ENCODE assay signal across 8 mouse cellular contexts in genomic region chr7:141172116-141173006, GRCm38 (mm10). TPM values are rescaled to one million over a fixed set of nuclear protein-coding genes. Genes with fewer than 3 reads are reported as not detected.
DNase-seq lines count a peak whose midpoint lies in the region; ATAC-seq and TF ChIP-seq lines count a peak whose summit lies in the region.

Rnh1 (minus strand) TSS chr7:141172857.

- ATAC-seq in embryonic facial prominence, embryonic 13.5 days (ENCODE audit: insufficient number of reproducible peaks, insufficient read depth, low FRiP score, low TSS enrichment, low read depth), result peak; percentile 94
- peak; percentile 98 for ATAC-seq in limb, embryonic 13.5 days (ENCODE audit: low FRiP score, low read depth)
- ATAC-seq in midbrain, embryonic 16.5 days, result peak; percentile 98

- H3K79me2 ChIP-seq in heart, adult 2 months (replicated peaks; ENCODE audit: control insufficient read depth, insufficient read depth, low read length), result no peaks in the 10 kb centered on the region

- TF ChIP-seq CTCF in heart, adult 2 months (IDR thresholded peaks at IDR 0.05), result no peak

- 3% methylated on average over 55 of the region's 55 CpGs for WGBS in embryonic facial prominence, embryonic 13.5 days
- WGBS in heart, adult 2 months, result 2% methylated on average over 55 of the region's 55 CpGs
- 3% methylated on average over 55 of the region's 55 CpGs for WGBS in limb, embryonic 13.5 days
- WGBS in midbrain, embryonic 16.5 days, result 2% methylated on average over 55 of the region's 55 CpGs

- H3K4me3 ChIP-seq in embryonic facial prominence, embryonic 13.5 days, result peak within 1 kb of the TSS; percentile 56
- peak within 1 kb of the TSS; percentile 83 for H3K4me3 ChIP-seq in heart, adult 2 months
- H3K4me3 ChIP-seq in limb, embryonic 13.5 days, result peak within 1 kb of the TSS; percentile 50
- H3K4me3 ChIP-seq in midbrain, embryonic 16.5 days (ENCODE audit: low read depth, low read length), result peak within 1 kb of the TSS; percentile 51

- H3K36me3 ChIP-seq in embryonic facial prominence, embryonic 13.5 days, result no peaks in the 10 kb centered on the region
- no peaks in the 10 kb centered on the region for H3K36me3 ChIP-seq in heart, adult 2 months (ENCODE audit: control insufficient read depth, insufficient read depth, low read length)
- no peaks in the 10 kb centered on the region for H3K36me3 ChIP-seq in limb, embryonic 13.5 days
- H3K36me3 ChIP-seq in midbrain, embryonic 16.5 days (ENCODE audit: control insufficient read depth, insufficient read depth, low read length), result no peaks in the 10 kb centered on the region

- no peaks in the 10 kb centered on the region for H3K27me3 ChIP-seq in embryonic facial prominence, embryonic 13.5 days
- no peaks in the 10 kb centered on the region for H3K27me3 ChIP-seq in heart, adult 2 months (ENCODE audit: control insufficient read depth, insufficient read depth, low read length)
- no peaks in the 10 kb centered on the region for H3K27me3 ChIP-seq in limb, embryonic 13.5 days
- H3K27me3 ChIP-seq in midbrain, embryonic 16.5 days (ENCODE audit: control insufficient read depth, insufficient read depth, low read depth, low read length), result no peaks in the 10 kb centered on the region

- peak; percentile 98 for TF ChIP-seq POLR2A in heart, adult 2 months (IDR thresholded peaks at IDR 0.05; ENCODE audit: insufficient read depth, low read depth, low read length)

- intact Hi-C loops in heart, adult 2 months (cut with DNase I), result loop anchor here (2.0 to 5.0 kb wide), 3 partner anchors 50 to 315 kb away; partner anchors contain the start of genes Bet1l, Gm45785, Ptdss2 and Ric8a

- peak within 1 kb of the TSS; percentile 79 for H3K4me2 ChIP-seq in embryonic facial prominence, embryonic 13.5 days
- peak within 1 kb of the TSS; percentile 69 for H3K4me2 ChIP-seq in limb, embryonic 13.5 days (replicated peaks)
- peak within 1 kb of the TSS; percentile 72 for H3K4me2 ChIP-seq in midbrain, embryonic 16.5 days (ENCODE audit: low read length)

- H3K27ac ChIP-seq in embryonic facial prominence, embryonic 13.5 days, result peak within 1 kb of the TSS; percentile 92
- peak within 1 kb of the TSS; percentile 98 for H3K27ac ChIP-seq in heart, adult 2 months
- H3K27ac ChIP-seq in limb, embryonic 13.5 days, result peak within 1 kb of the TSS; percentile 85
- peak within 1 kb of the TSS; percentile 90 for H3K27ac ChIP-seq in midbrain, embryonic 16.5 days (ENCODE audit: low read length)

- TF ChIP-seq EP300 in heart, adult 2 months (IDR thresholded peaks at IDR 0.05; ENCODE audit: insufficient read depth, low read depth, low read length), result peak; percentile 68; the same call in 1 of the 2 replicates

- H3K9me3 ChIP-seq in embryonic facial prominence, embryonic 13.5 days, result no peaks in the 10 kb centered on the region
- no peaks in the 10 kb centered on the region for H3K9me3 ChIP-seq in limb, embryonic 13.5 days
- H3K9me3 ChIP-seq in midbrain, embryonic 16.5 days (replicated peaks; ENCODE audit: control insufficient read depth, low read length, poor library complexity, severe bottlenecking), result no peaks in the 10 kb centered on the region

- peaks cover 40% of the 10 kb centered on the region for H3K4me1 ChIP-seq in embryonic facial prominence, embryonic 13.5 days
- H3K4me1 ChIP-seq in heart, adult 2 months (ENCODE audit: control insufficient read depth, insufficient read depth, low read length), result peaks cover 12% of the 10 kb centered on the region
- H3K4me1 ChIP-seq in limb, embryonic 13.5 days, result peaks cover 27% of the 10 kb centered on the region
- H3K4me1 ChIP-seq in midbrain, embryonic 16.5 days (ENCODE audit: control insufficient read depth, insufficient read depth, low read length), result peaks cover 11% of the 10 kb centered on the region

- peak; percentile 94 for DNase-seq in 3134 (ENCODE audit: extremely low read depth, insufficient read length, low spot score)
- peak; percentile 93 to 95 for DNase-seq in adrenal gland, postnatal 36 days
- peak; percentile 91 to 94 for DNase-seq in heart, adult 2 months
- DNase-seq in kidney, adult 8-10 months, result peak; percentile 92
- DNase-seq in spleen, postnatal 10 days (ENCODE audit: low spot score in 2 of 2), result peak; percentile 85 to 92

- peak within 1 kb of the TSS; percentile 73 for H3K9ac ChIP-seq in embryonic facial prominence, embryonic 13.5 days
- H3K9ac ChIP-seq in heart, adult 2 months (ENCODE audit: low read depth, low read length), result peak within 1 kb of the TSS; percentile 70
- H3K9ac ChIP-seq in limb, embryonic 13.5 days, result peak within 1 kb of the TSS; percentile 73
- peak within 1 kb of the TSS; percentile 77 for H3K9ac ChIP-seq in midbrain, embryonic 16.5 days (ENCODE audit: low read depth, low read length)

RNA-seq across cellular contexts. Expression of gene Rnh1, which starts in this region (rescaled TPM):
- total RNA-seq in adrenal gland, postnatal 36 days (2021), result 100 to 1,000 TPM; 265 to 371 TPM
- 111 and 118 TPM in 2 replicates for polyA plus RNA-seq in embryonic facial prominence, embryonic 13.5 days (2015; fragmentation: Nextera tagmentation; extraction: Ambion mirVana)
- total RNA-seq in heart, adult 2 months (2021), result 10 to 100 TPM; 62.9 to 73.9 TPM
- 73.2 and 96.7 TPM in 2 replicates for polyA plus RNA-seq in heart, adult 2 months (2012; rRNA removed)
- 112 and 118 TPM in 2 replicates for polyA plus RNA-seq in limb, embryonic 13.5 days (2015; fragmentation: Nextera tagmentation; extraction: Ambion mirVana)
- polyA plus RNA-seq in midbrain, embryonic 16.5 days (2015; fragmentation: Nextera tagmentation; extraction: Ambion mirVana), result 35.3 and 37.8 TPM in 2 replicates

Comparison
In these comparisons a context has a peak if more than half of its experiments do, and no peak if none do; other contexts are left out.
1. Peak in every context shown above with its lines: DNase-seq, ATAC-seq, H3K4me3 ChIP-seq and H3K27ac ChIP-seq.